Mouse (Mus musculus) lung, adult 2 months (tissue): ENCODE measurements around the gene Gm27021.

Source experiments
- CTCF ChIP-seq: fragments of 200-500 bp; IDR thresholded peaks from 2 replicates; pipeline ENCODE4 v1.5.1; 2011; ENCODE audit warnings: mild to moderate bottlenecking, low read length, control low read depth; ENCODE audit not compliant: insufficient read depth
- POLR2A ChIP-seq: fragments of 200-500 bp; IDR thresholded peaks from 2 replicates; pipeline ENCODE4 v1.6.1; 2011; ENCODE audit warnings: low read depth, mild to moderate bottlenecking, control low read depth, low read length, borderline replicate concordance; ENCODE audit errors: extremely low read depth

GRCm38 (mm10) chr8:120581811-120582210, 86.1 kb downstream of the Gm27021 start:
- no peak for TF ChIP-seq CTCF
- TF ChIP-seq POLR2A = no peak
